Mouse (Mus musculus): ENCODE data around the gene Ms4a7. TPM values are rescaled to one million over a fixed set of nuclear protein-coding genes. Genes with fewer than 3 reads are reported as not detected.

The Ms4a7 gene
- total RNA-seq, 2 experiments from 2014 or later = 1.1 to 1.3 TPM

DNA sequence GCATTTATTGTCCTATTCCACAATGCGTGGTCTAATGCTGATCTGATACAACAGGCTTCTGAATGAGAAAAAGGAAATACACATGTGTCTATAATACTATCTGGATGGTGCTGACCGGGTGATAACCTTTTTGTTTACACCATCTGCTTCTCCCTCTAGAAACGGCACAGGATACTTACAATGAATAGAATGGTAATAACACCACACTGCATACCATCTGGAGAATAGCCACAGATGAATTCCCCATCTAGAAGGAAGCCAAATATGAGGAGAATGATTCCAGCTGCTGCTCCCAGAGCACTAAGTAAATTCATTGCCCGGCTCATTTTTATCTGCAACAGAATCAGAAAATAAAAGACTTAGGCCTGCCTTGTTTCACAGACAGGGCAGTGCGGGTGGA is 59.5 kb downstream of the Ms4a7 start:
- no peak for DNase-seq
- intact Hi-C loops (cut with DNase I) = no loop called here

Other genes starting within 250 kb of the Ms4a7 start
- gene 1700017D01Rik, start 205.3 kb downstream of the Ms4a7 start, total RNA-seq (2021) = not detected
- not detected for gene 1700025F22Rik, start 170.8 kb downstream of the Ms4a7 start, total RNA-seq (2021)
- not detected for gene Ms4a13, start 139.4 kb downstream of the Ms4a7 start, total RNA-seq (2021)
- not detected for gene Ms4a12, start 103.7 kb downstream of the Ms4a7 start, total RNA-seq (2021)
- gene Ms4a1, start 69.9 kb downstream of the Ms4a7 start, total RNA-seq (2021) = under 1 TPM; 0.59 to 0.74 TPM
- gene Ms4a5, start 52.3 kb downstream of the Ms4a7 start, total RNA-seq (2021) = not detected
- gene Ms4a14, start 21.7 kb downstream of the Ms4a7 start, total RNA-seq (2021) = under 1 TPM in 1 of 2 experiments, not detected in 1; 0.10 TPM
- 10 to 100 TPM in 1 of 2 experiments, 1 to 10 TPM in 1; 7.6 to 10.7 TPM for gene Ms4a4a, start 39.4 kb upstream of the Ms4a7 start, total RNA-seq (2021)
- gene Ms4a4c, start 68.6 kb upstream of the Ms4a7 start, total RNA-seq (2021) = under 1 TPM in 1 of 2 experiments, not detected in 1; 0.37 TPM
- 1 to 10 TPM in 1 of 2 experiments, under 1 TPM in 1; 0.41 to 1.2 TPM for gene Ms4a4b, start 107.4 kb upstream of the Ms4a7 start, total RNA-seq (2021)
- 10 to 100 TPM in 1 of 2 experiments, 1 to 10 TPM in 1; 8.3 to 11.2 TPM for gene Ms4a6c, start 133.2 kb upstream of the Ms4a7 start, total RNA-seq (2021)
- gene Gm8369, start 149.8 kb upstream of the Ms4a7 start, total RNA-seq (2021) = under 1 TPM in 1 of 2 experiments, not detected in 1; 0.22 TPM
- 1 to 10 TPM; 5.9 to 7.1 TPM for gene Ms4a6b, start 180.4 kb upstream of the Ms4a7 start, total RNA-seq (2021)
- 1 to 10 TPM; 4.0 to 6.4 TPM for gene Ms4a4d, start 200.7 kb upstream of the Ms4a7 start, total RNA-seq (2021)